Mouse (Mus musculus): Measurements from ENCODE around the gene Fgf8.

GRCm38 (mm10) chr19:45771501-45771900, 28.8 kb upstream of the Fgf8 start:
- no peak for TF ChIP-seq POLR2A (IDR thresholded peaks at IDR 0.05; ENCODE audit: control insufficient read depth, low read depth, low read length)
- TF ChIP-seq CTCF (IDR thresholded peaks at IDR 0.05; ENCODE audit: control insufficient read depth, insufficient read depth, insufficient replicate concordance, low read depth, low read length): no peak
